Mouse (Mus musculus) kidney, postnatal 36 days (tissue): ENCODE measurements around the gene Stard5.
A peak's percentile ranks its signal among the peaks of the same experiment; 100 is the strongest.

ENCODE experiments used
- DNase-seq, 2 experiments: peaks; one replicate each; pipeline ENCODE4 v3.0.0; 2021 to 2022; ENCODE audit warnings: mixed read lengths in 2 of 2

The Stard5 gene

GRCm38 (mm10) chr7:83633856-83634255 lies 2.1 kb downstream of the Stard5 start:
- DNase-seq, result peak in 1 of 2 experiments; percentile 71

GRCm38 (mm10) chr7:83635726-83636125 lies 4.0 kb downstream of the Stard5 start:
- DNase-seq, result no peak

GRCm38 (mm10) chr7:83636425-83636824 lies 4.7 kb downstream of the Stard5 start:
- DNase-seq, result no peak

- DNase-seq, result peak; percentile 66 to 78
Measured at GRCm38 (mm10) chr7:83637781-83638583, 6.2 kb downstream of the Stard5 start.

GRCm38 (mm10) chr7:83639084-83639483 lies 7.3 kb downstream of the Stard5 start:
- DNase-seq, result no peak

GRCm38 (mm10) chr7:83640581-83640980 lies 8.8 kb downstream of the Stard5 start:
- DNase-seq, result no peak

- DNase-seq, result no peak
Measured at GRCm38 (mm10) chr7:83641163-83641562, 9.4 kb downstream of the Stard5 start.

- no peak for DNase-seq
Measured at GRCm38 (mm10) chr7:83643581-83643980, 11.8 kb downstream of the Stard5 start.

GRCm38 (mm10) chr7:83644761-83645160 lies 13.0 kb downstream of the Stard5 start:
- peak in 1 of 2 experiments; percentile 50 for DNase-seq

- no peak for DNase-seq
Measured at GRCm38 (mm10) chr7:83645476-83645875, 13.7 kb downstream of the Stard5 start.

GRCm38 (mm10) chr7:83648807-83649206 lies 17.0 kb downstream of the Stard5 start:
- DNase-seq, result no peak

- no peak for DNase-seq
Measured at GRCm38 (mm10) chr7:83650638-83651037, 18.9 kb downstream of the Stard5 start.

GRCm38 (mm10) chr7:83652498-83652897 lies 20.7 kb downstream of the Stard5 start:
- no peak for DNase-seq

- no peak for DNase-seq
Measured at GRCm38 (mm10) chr7:83653605-83654051, 21.9 kb downstream of the Stard5 start.

GRCm38 (mm10) chr7:83654196-83654595 lies 22.4 kb downstream of the Stard5 start:
- no peak for DNase-seq

GRCm38 (mm10) chr7:83654938-83655630 lies 23.3 kb downstream of the Stard5 start:
- peak; percentile 50 to 61 for DNase-seq

- DNase-seq, result peak in 1 of 2 experiments; percentile 44
Measured at GRCm38 (mm10) chr7:83658716-83659115, 27.0 kb downstream of the Stard5 start.

- DNase-seq, result peak; percentile 64 to 76
Measured at GRCm38 (mm10) chr7:83659159-83660065, 27.7 kb downstream of the Stard5 start.

GRCm38 (mm10) chr7:83660273-83660691 lies 28.5 kb downstream of the Stard5 start:
- no peak for DNase-seq

- no peak for DNase-seq
Measured at GRCm38 (mm10) chr7:83661031-83661430, 29.3 kb downstream of the Stard5 start.

- no peak for DNase-seq
Measured at GRCm38 (mm10) chr7:83661763-83662162, 30.0 kb downstream of the Stard5 start.

GRCm38 (mm10) chr7:83662711-83663375 lies 31.1 kb downstream of the Stard5 start:
- peak; percentile 42 to 44 for DNase-seq
